Mouse (Mus musculus): ENCODE results near the gene Slc4a8. TPM values are rescaled to one million over a fixed set of nuclear protein-coding genes. Genes with fewer than 3 reads are reported as not detected.

Slc4a8 gene
- polyA plus RNA-seq, 1 experiment = 30.1 TPM

DNA sequence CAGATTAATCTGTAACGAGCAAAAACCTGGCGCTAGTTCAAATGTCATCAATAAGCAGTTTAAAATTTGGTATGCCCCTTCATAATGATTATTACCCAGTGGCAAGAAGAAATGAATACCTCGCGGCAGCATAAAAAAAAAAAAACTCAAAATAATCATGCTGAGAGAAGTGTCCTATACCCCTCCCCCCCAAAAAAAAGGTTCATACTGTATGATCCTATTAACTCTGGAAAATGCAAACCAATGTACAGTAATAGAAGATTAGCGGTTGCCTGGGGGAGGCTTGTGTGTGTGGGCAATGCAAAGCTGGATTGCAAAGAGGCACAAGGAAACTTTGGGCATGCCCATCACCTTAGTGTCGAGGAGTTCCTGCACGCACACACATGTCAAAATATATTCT is 108.0 kb downstream of the Slc4a8 start, which contains the start of gene Scn8a:
TSS of gene Scn8a (plus strand) at position 301 of the 400 bp plus-strand sequence.
- no peak for DNase-seq
- WGBS = 41% methylated on average over 7 of the region's 7 CpGs
- Histone ChIP-seq H3K27me3 (ENCODE audit: control insufficient read depth, insufficient read depth, low read length) (no peaks in the 10 kb centered on the region), H3K27ac (ENCODE audit: insufficient read depth, low read length) (peak within 1 kb of the TSS; percentile 91), H3K4me1 (ENCODE audit: control insufficient read depth, insufficient read depth, low read length) (no peaks in the 10 kb centered on the region; the same call in 1 of the 2 replicates), H3K4me3 (replicated peaks; ENCODE audit: insufficient read depth, low read depth, low read length) (peak within 1 kb of the TSS; percentile 98)
- TF ChIP-seq POLR2A (IDR thresholded peaks at IDR 0.05; ENCODE audit: borderline replicate concordance, insufficient read depth, low read length) (no peak), CTCF (IDR thresholded peaks at IDR 0.05; ENCODE audit: borderline replicate concordance, insufficient read depth, low read depth, low read length) (no peak)

DNA sequence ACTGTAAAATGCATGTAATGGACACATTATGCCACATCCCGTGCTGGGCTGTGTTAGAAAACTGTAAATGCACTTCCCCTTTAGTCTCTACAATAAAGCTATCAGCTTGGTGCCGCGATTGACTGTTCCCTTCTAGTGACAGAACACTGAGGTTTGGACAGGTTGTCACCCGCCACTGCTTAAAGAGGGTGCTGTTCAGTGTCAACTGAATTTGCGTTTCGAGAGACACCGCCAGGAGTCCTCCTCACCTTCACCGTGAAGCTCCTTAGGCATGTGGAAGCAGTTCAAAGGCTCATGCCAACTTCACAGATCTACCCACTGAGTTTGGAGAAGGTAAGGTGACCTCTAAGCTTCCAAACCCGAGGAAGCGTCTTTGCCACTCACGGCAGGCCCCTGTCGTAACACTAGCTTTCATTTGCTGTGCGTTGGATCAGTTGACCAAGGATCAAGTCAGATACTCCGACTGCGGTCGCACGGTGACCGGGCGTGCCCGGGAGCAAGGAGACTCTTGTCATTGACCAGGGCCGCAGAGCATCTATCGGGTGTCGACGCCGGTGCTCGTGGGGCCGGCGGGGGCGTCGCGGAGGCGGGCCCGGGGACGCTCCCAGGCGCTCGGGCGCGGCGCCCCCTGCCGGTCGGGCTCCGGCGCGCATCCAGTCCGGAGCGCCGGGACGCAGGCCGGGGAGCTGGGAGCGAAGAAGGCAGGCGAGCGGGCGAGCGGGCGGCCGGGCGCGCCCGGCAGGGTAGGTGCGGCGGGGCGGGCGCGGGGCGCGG is 108.6 kb downstream of the Slc4a8 start:
- H3K27me3 ChIP-seq (ENCODE audit: control insufficient read depth, insufficient read depth, low read length) = no peaks in the 10 kb centered on the region
- peak; percentile 89 to 91 for DNase-seq
- peaks cover 1% of the 10 kb centered on the region for H3K4me1 ChIP-seq (ENCODE audit: control insufficient read depth, insufficient read depth, low read length)
- WGBS = 1% methylated on average over 59 of the region's 66 CpGs
- TF ChIP-seq POLR2A (IDR thresholded peaks at IDR 0.05; ENCODE audit: borderline replicate concordance, insufficient read depth, low read length) (peak; percentile 68; the same call in 1 of the 2 replicates), CTCF (IDR thresholded peaks at IDR 0.05; ENCODE audit: borderline replicate concordance, insufficient read depth, low read depth, low read length) (peak; percentile 38; the same call in 1 of the 2 replicates)
- peak overlapping the region; percentile 82 for H3K4me3 ChIP-seq (replicated peaks; ENCODE audit: insufficient read depth, low read depth, low read length)
- H3K27ac ChIP-seq (ENCODE audit: insufficient read depth, low read length) = peak overlapping the region; percentile 91

DNA sequence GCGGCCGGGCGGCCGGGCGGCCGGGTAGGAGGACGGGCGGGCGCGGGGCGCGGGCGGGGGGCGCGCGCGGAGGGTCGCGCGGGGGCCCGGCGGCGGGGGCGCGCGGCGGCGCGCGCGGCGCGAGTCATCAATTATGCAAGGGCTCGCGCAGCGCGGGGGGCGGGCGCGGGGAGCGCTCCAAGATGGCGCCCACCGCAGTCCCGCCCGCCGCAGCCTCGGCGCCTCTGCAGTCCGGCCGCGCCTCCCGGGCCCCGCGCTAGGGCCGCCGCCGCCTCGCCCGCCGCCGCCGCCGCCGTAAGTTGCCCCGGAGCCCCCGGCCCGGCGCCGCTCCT is 109.2 kb downstream of the Slc4a8 start:
- H3K4me3 ChIP-seq (replicated peaks; ENCODE audit: insufficient read depth, low read depth, low read length) = peak overlapping the region; percentile 98
- DNase-seq = peak; percentile 77 to 81
- peaks cover 7% of the 10 kb centered on the region for H3K4me1 ChIP-seq (ENCODE audit: control insufficient read depth, insufficient read depth, low read length)
- 4% methylated on average over 60 of the region's 69 CpGs for WGBS
- H3K27ac ChIP-seq (ENCODE audit: insufficient read depth, low read length) = peak overlapping the region; percentile 87
- no peaks in the 10 kb centered on the region for H3K27me3 ChIP-seq (ENCODE audit: control insufficient read depth, insufficient read depth, low read length)
- no peak for TF ChIP-seq CTCF (IDR thresholded peaks at IDR 0.05; ENCODE audit: borderline replicate concordance, insufficient read depth, low read depth, low read length)
- 0 out of 2 replicates have a peak, but pooled peaks have one; percentile 24 for TF ChIP-seq POLR2A (IDR thresholded peaks at IDR 0.05; ENCODE audit: borderline replicate concordance, insufficient read depth, low read length)

DNA sequence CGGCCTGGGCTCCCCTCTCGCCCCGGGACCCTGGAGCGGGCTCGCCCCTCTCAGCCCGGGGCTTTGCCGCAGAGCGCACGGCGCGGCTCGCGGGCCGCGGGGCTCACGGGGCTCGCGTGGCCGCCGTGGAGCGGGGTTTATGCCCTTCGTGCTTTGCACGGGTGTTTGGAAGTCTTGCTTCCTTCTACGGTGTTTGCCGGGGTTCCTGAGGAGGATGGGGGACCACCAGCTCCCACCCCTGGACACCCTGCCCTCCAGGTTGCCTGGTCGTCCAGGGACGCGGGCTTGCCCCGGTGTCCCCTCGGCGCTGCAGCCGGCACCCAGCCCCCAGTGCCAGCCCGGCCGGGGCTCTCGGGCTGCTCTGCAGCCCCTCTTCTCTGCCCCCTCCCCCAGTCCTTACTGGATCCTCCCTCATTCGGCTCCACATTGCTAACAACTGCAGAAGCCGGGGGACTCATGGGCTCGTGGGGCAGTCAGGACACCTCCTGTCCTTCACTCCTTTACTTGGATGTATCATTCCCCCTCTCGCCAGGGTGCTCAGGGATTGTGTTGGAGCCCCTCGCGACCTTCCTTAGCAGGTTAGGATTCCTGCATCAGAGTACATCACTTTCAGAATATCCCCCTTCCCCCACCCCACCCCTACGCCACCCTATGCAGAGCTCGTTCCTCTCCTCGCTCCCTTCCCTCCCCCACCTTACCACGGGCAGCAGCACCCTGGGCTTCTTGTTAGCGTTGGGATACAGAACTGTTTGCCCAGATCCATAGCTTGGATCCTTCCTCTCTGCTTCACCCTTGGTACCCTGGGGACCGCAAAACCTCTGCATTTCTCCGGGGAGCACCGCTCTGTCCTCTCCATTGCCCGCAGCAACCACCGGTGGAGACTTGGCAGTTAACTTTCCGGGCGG is 109.8 kb downstream of the Slc4a8 start:
- DNase-seq = peak; percentile 55 to 78
- H3K4me3 ChIP-seq (replicated peaks; ENCODE audit: insufficient read depth, low read depth, low read length) = peak overlapping the region; percentile 98
- H3K27ac ChIP-seq (ENCODE audit: insufficient read depth, low read length) = peak overlapping the region; percentile 87
- WGBS = under 1% methylated on average over 53 of the region's 53 CpGs
- TF ChIP-seq POLR2A (IDR thresholded peaks at IDR 0.05; ENCODE audit: borderline replicate concordance, insufficient read depth, low read length) = no peak
- TF ChIP-seq CTCF (IDR thresholded peaks at IDR 0.05; ENCODE audit: borderline replicate concordance, insufficient read depth, low read depth, low read length) = no peak
- H3K4me1 ChIP-seq (ENCODE audit: control insufficient read depth, insufficient read depth, low read length) = peaks cover 13% of the 10 kb centered on the region
- no peaks in the 10 kb centered on the region for H3K27me3 ChIP-seq (ENCODE audit: control insufficient read depth, insufficient read depth, low read length)

DNA sequence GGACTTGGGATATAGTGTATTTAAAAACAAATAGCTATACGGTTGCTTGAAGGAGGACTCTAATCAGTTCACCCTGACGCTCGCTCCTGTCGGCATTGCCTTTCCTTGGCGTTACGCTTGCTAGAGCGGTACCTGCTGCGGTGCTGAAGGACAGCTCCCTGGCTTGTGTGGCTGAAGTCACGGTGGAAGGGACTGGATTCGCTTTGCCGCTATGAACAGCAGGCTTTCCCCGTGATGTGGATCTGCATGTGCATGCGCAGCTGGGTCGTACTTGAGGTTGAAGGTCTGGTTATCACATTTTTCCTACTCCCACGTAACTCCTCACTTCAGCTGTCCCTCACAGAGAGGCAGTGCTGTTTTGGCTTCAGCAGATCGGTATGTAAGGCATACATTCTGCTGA is 111.6 kb downstream of the Slc4a8 start:
- Histone ChIP-seq H3K4me3 (replicated peaks; ENCODE audit: insufficient read depth, low read depth, low read length) (peak overlapping the region; percentile 93), H3K27ac (ENCODE audit: insufficient read depth, low read length) (peak overlapping the region; percentile 36), H3K4me1 (ENCODE audit: control insufficient read depth, insufficient read depth, low read length) (peaks cover 21% of the 10 kb centered on the region), H3K27me3 (ENCODE audit: control insufficient read depth, insufficient read depth, low read length) (no peaks in the 10 kb centered on the region)
- WGBS = 2% methylated on average over 16 of the region's 16 CpGs
- peak; percentile 23; the same call in 1 of the 2 replicates for TF ChIP-seq POLR2A (IDR thresholded peaks at IDR 0.05; ENCODE audit: borderline replicate concordance, insufficient read depth, low read length)
- no peak for TF ChIP-seq CTCF (IDR thresholded peaks at IDR 0.05; ENCODE audit: borderline replicate concordance, insufficient read depth, low read depth, low read length)
- peak; percentile 66 to 72 for DNase-seq

Other genes with a start within 250 kb of the Slc4a8 start
- 25.4 and 27.6 TPM in 2 replicates for gene Tfcp2, start 209.7 kb upstream of the Slc4a8 start, polyA plus RNA-seq (2012; rRNA removed)
- gene Pou6f1, start 161.8 kb upstream of the Slc4a8 start, polyA plus RNA-seq (2012; rRNA removed) = 63.9 and 64.5 TPM in 2 replicates
- 214 and 220 TPM in 2 replicates for gene Dazap2, start 146.4 kb upstream of the Slc4a8 start, polyA plus RNA-seq (2012; rRNA removed)
- gene Smagp, start 124.8 kb upstream of the Slc4a8 start, polyA plus RNA-seq (2012; rRNA removed) = 3.3 and 3.7 TPM in 2 replicates
- 3.0 and 4.1 TPM in 2 replicates for gene Bin2, start 92.2 kb upstream of the Slc4a8 start, polyA plus RNA-seq (2012; rRNA removed)
- gene Cela1, start 73.8 kb upstream of the Slc4a8 start, polyA plus RNA-seq (2012; rRNA removed) = 6.5 and 8.3 TPM in 2 replicates
- 9.0 and 13.1 TPM in 2 replicates for gene Galnt6, start 32.4 kb upstream of the Slc4a8 start, polyA plus RNA-seq (2012; rRNA removed)
- gene Scn8a, start 108.1 kb downstream of the Slc4a8 start, polyA plus RNA-seq (2012; rRNA removed) = 103 and 107 TPM in 2 replicates